Mouse (Mus musculus) spleen, embryonic (tissue): ENCODE data around the gene Kdm7a.

Source experiments
- CTCF ChIA-PET: fragments of 350-600 bp; sonication (Branson Sonifier 250); formaldehyde crosslinking; loops from one replicate; lab custom pipeline; 2022; lab: Charles Lee

Gene Kdm7a

DNA sequence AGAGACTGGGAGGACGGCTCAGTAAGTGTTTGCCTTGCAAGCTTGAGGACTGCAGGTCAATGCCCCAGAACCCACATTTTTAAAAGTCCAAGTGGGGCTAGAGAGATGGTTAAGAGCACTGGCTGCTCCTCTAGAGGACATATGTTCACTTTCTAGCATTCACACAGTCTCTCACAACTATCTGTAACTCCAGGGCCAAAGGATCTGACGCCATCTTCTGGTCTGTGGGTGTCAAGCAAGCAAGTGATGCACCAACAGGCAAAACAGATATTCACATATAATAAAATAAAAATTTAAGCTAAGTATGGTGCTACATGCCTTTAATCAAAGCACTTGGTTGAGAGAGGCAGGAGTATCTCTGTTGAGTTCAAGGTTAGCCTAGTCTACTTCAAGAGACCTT, 99.8 kb downstream of the Kdm7a start:
- CTCF ChIA-PET = interaction anchor here (0.6 kb wide), 1 partner anchor 126 kb away, joined by 4 read pairs; no protein-coding TSS in a partner anchor

DNA sequence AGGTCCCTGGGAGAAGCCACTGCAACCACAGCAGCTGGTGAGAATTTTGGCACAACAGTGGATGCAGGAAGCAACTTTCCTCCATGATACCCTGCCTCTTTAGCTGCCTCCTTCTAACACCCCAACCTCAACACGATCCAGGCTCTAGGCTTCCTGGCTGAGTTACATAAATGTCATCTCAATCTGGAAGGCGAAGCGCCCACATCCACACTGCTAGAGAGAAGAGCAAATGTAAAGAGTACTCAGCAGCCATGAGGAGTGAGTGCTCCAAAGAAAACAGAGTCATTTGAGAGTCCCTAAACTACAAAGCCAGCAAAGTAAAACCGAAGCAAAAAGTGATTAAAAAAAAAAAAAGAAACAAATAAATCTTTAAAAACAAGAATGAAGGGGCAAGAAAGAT, 102.0 kb downstream of the Kdm7a start:
- CTCF ChIA-PET = interaction anchor here (0.5 to 0.6 kb wide), 2 partner anchors 172 to 339 kb away, joined by 3 to 12 read pairs; no protein-coding TSS in a partner anchor
